Mouse (Mus musculus) ovary, postnatal 14 days (tissue): Measurements from ENCODE around the gene Igdcc4.

Experiments
- DNase-seq: peaks from one replicate; pipeline ENCODE4 v3.0.0; 2022; ENCODE audit warnings: low spot score

Gene Igdcc4

GRCm38 (mm10) chr9:65111698-65112097, 10.4 kb downstream of the Igdcc4 start:
- no peak for DNase-seq

- no peak for DNase-seq
Measured at GRCm38 (mm10) chr9:65113694-65114093, 12.4 kb downstream of the Igdcc4 start.

GRCm38 (mm10) chr9:65115891-65116290, 14.6 kb downstream of the Igdcc4 start:
- no peak for DNase-seq

GRCm38 (mm10) chr9:65117516-65117915, 16.2 kb downstream of the Igdcc4 start:
- no peak for DNase-seq

DNA sequence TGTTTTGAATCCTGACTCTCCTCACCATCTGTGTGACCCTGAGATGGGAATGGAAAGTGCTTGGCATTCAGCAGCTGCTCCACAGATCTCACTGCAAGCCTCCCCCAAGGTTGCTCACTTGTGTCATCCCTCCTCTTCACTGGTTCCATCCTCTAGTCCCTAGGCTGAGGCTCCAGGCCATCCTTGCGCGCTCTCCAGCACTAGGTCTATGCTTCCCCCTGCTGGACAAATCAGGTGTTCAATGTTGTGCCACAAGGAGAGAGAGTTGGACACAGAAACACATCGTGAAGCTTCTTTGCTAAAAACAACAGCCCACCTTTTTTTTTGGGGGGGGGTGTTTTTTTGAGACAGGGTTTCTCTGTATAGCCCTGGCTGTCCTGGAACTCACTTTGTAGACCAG, 19.6 kb downstream of the Igdcc4 start:
- peak; percentile 83 for DNase-seq

GRCm38 (mm10) chr9:65122545-65122944, 21.3 kb downstream of the Igdcc4 start:
- DNase-seq = no peak

DNA sequence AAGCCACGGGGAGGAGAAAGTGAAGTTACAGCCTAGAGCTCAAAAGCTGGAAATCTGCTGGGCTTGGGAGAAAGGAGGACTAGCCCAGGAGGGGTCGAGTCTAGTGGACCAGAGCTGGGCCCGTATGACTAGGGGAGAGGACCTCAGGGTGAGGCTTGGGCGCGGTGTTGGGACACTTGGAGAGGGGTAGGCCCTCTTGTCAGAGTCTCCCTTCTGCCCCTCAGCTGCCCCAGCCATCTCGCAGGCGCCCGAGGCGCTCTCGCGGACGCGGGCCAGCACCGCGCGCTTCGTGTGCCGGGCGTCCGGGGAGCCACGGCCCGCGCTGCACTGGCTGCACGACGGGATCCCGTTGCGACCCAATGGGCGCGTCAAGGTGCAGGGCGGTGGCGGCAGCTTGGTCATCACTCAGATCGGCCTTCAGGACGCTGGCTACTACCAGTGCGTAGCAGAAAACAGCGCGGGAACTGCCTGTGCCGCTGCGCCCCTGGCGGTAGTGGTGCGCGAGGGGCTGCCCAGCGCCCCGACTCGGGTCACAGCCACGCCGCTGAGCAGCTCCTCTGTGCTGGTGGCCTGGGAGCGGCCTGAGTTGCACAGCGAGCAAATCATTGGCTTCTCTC, 22.4 kb downstream of the Igdcc4 start:
- DNase-seq = peak; percentile 33

- DNase-seq = no peak
Measured at GRCm38 (mm10) chr9:65128123-65128815, 27.0 kb downstream of the Igdcc4 start.

DNA sequence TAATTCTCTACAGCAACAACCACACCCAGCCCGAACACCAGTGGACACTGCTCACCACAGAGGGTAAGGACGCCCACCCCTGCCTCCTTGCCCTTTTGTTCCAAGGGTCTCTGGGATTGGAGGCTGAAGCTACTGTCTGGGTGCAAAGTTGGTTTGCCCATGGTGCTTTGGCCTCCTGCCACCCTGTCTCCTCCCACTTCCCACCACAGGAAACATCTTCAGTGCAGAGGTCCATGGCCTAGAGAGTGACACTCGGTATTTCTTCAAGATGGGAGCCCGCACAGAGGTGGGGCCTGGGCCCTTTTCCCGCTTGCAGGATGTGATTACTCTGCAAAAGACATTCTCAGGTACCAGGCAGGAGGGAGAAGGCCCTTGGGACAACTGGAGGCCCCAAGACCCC, 30.4 kb downstream of the Igdcc4 start:
- DNase-seq = no peak

GRCm38 (mm10) chr9:65133739-65134138, 32.5 kb downstream of the Igdcc4 start:
- peak; percentile 76 for DNase-seq

DNA sequence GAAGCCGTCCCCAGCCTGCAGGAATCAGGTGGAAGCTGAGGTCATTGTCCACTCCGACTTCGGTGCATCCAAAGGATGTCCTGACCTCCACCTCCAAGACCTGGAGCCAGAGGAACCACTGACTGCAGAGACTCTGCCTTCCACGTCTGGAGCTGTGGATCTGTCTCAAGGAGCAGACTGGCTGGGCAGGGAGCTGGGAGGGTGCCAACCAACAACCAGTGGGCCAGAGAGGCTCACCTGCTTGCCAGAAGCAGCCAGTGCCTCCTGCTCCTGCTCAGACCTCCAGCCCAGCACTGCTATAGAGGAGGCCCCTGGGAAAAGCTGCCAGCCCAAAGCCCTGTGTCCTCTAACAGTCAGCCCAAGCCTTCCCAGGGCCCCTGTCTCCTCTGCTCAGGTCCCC, 33.8 kb downstream of the Igdcc4 start:
- no peak for DNase-seq

GRCm38 (mm10) chr9:65140491-65140890, 39.2 kb downstream of the Igdcc4 start:
- no peak for DNase-seq

DNA sequence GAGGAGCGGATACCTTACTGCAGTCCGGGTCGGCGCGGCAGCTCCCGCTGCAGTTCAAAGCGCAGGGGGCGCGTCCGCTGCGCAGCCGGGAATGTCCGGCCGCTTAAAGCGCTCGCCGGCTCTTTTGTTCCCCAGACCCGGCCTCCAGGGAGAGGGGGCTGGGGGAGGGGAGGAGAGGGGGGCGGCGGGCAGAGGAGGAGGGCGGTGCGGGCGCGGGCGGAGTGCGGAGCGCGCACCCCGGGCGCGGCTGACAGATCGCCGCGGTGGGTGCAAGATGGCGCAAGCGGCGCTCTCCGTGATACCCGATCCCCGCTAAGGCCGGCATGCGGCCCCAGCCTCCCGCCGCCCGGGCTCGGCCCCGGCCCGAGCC, 39.6 kb downstream of the Igdcc4 start, which contains the start of gene Igdcc3:
TSS of gene Igdcc3 (plus strand) at position 254 of the 370 bp plus-strand sequence.
- DNase-seq = no peak

- peak; percentile 37 for DNase-seq
Measured at GRCm38 (mm10) chr9:65141306-65141975, 40.2 kb downstream of the Igdcc4 start.

DNA sequence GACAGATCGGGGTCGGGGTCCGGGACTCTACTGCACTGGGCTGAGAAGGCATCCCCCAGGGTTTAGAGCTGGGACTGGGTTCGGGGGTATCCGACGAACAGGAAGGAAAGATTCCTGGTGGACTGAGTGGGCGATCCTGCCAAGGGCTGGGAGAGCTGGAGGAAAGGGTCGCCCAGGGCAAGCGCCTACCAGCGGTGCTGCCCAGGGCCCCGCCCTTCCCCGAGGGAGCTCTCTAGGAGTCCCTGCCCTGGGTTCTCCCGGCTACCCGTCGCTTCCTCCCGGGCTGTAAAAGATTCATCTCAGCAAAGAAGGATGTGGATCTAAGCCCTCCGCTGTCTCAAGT, 40.7 kb downstream of the Igdcc4 start:
- no peak for DNase-seq

- no peak for DNase-seq
Measured at GRCm38 (mm10) chr9:65142399-65142798, 41.1 kb downstream of the Igdcc4 start.

DNA sequence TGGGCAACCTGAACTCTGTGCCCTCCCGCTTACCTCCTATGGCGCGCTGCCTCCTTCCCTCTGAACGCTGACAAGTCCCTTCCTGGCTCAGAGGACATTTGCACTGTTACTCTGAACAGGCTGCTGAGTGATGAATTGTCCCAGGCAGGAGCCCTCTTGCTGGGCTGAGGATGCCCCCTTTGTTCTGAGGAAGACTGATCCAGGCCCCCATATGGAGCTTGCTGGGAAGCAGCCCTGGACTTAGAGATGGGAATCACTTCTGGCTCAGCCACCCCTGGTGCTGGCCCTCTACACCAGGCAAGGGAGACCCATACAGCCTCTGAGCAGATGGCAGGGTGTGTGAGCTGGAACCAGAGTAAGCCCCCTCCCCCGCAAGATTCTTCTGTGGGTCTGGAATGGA, 44.7 kb downstream of the Igdcc4 start:
- DNase-seq = no peak

- no peak for DNase-seq
Measured at GRCm38 (mm10) chr9:65148507-65148906, 47.2 kb downstream of the Igdcc4 start.

- DNase-seq = no peak
Measured at GRCm38 (mm10) chr9:65152711-65153330, 51.5 kb downstream of the Igdcc4 start.

DNA sequence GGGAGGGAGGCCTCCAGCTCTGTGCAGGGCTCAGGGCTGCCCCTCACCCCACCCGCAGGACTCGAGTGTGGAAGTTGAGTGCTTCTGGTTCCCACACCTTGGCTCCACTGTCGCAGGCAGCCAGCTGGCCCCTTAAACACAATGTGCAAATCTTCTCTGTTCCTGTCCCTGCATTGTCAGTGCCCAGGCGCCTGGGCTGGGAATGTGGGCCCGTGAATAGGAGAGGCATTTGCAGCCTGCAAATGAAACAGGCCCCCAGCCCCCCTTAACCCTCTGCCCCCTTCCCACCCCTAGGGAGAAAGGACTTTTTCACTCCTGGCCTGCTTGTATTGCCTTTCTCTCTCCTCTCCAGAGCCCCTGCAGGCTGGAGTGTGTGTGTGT, 52.0 kb downstream of the Igdcc4 start:
- DNase-seq = no peak

DNA sequence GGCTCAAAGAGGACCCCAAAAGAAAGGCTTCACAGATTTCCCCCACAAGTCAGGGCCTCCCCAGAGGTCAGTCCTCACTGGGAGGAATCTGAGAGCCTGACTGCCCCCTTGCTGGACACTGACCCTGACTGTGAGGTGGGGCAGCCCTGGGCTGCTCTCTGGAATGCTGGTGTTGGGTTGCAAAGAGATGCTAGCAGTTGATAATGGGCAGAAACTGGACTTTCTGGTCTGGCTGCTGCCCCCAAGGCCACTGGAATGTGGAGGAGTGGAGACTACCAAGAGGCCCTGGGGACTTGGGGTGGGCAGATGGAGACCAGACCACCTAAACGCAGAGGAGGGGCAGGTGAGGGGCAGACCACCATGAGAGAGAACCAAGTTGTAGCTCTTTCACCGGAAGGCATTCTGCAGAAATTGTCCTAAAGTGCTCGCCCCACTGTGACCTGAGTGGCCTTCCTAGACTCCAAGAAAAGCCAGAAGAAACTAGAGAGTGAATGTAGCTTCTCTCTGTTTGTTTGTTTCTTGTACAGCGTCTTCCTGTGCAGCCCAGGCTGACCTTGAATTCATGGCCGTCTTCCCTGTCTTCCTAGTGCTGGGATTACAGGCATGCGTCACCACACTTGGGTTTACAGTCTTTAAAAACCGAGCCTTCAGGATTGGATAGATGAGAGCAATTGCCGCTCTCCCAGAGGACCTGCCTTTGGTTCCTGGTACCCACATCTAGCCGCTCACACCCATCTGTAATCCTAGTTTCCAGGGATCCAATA, 53.6 kb downstream of the Igdcc4 start:
- DNase-seq = no peak

- no peak for DNase-seq
Measured at GRCm38 (mm10) chr9:65156604-65157003, 55.3 kb downstream of the Igdcc4 start.
